Mouse (Mus musculus) limb, embryonic 12.5 days (tissue): Measurements from ENCODE around the gene Dusp9. TPM values are rescaled to one million over a fixed set of nuclear protein-coding genes. Genes with fewer than 3 reads are reported as not detected.

Source experiments
- ATAC-seq: fragments of 200-750 bp; cut with Nextera tagmentation; 2 replicates; pipeline ENCODE4 v1.8.0; 2017; ENCODE audit warnings: low read depth, moderate TSS enrichment; ENCODE audit not compliant: insufficient number of reproducible peaks, insufficient read depth, low FRiP score, low TSS enrichment
- H3K27ac ChIP-seq: fragments of 300-500 bp; sonication (generic); 2 replicates; pipeline ENCODE4 v1.5.1; 2016; ENCODE audit warnings: mild to moderate bottlenecking, moderate library complexity
- H3K27me3 ChIP-seq: fragments of 300-500 bp; sonication (generic); 2 replicates; pipeline ENCODE4 v1.6.1; 2016; ENCODE audit warnings: mild to moderate bottlenecking, moderate library complexity
- H3K36me3 ChIP-seq: fragments of 300-500 bp; sonication (generic); 2 replicates; pipeline ENCODE4 v1.6.1; 2016; ENCODE audit warnings: mild to moderate bottlenecking, moderate library complexity
- H3K4me1 ChIP-seq: fragments of 300-500 bp; sonication (generic); replicated peaks from 2 replicates; pipeline ENCODE4 v1.6.1; 2016
- H3K4me2 ChIP-seq: fragments of 300-500 bp; sonication (generic); 2 replicates; pipeline ENCODE4 v1.6.1; 2016; ENCODE audit warnings: mild to moderate bottlenecking, moderate library complexity
- H3K4me3 ChIP-seq: fragments of 300-500 bp; sonication (generic); replicated peaks from 2 replicates; pipeline ENCODE4 v1.5.1; 2016; ENCODE audit warnings: mild to moderate bottlenecking
- H3K9ac ChIP-seq: fragments of 300-500 bp; sonication (generic); replicated peaks from 2 replicates; pipeline ENCODE4 v1.6.1; 2016; ENCODE audit warnings: mild to moderate bottlenecking, moderate library complexity
- H3K9me3 ChIP-seq: fragments of 300-500 bp; sonication (generic); 2 replicates; pipeline ENCODE4 v1.6.1; 2016; ENCODE audit warnings: mild to moderate bottlenecking, moderate library complexity
- whole genome bisulfite sequencing: fragments of 180-500 bp; shearing (Covaris S2); methylation state at CpG from one replicate; pipeline ENCODE4 v1.1.7; 2016; 5-methylcytosine and 5-hydroxymethylcytosine counted together
- polyA plus RNA-seq: library from polyadenylated mRNA; unstranded; fragments of >200 nt; fragmentation: Nextera tagmentation; extraction: Ambion mirVana; gene quantifications from 2 replicates; pipeline ENCODE4 v1.2.1, GENCODE M21; 2016

Dusp9 gene
- polyA plus RNA-seq, 1 experiment from 2014 or later = 51.6 TPM

- Histone ChIP-seq H3K27me3 (peaks cover 23% of the 10 kb centered on the region), H3K4me2 (no peak overlapping the region), H3K4me3 (no peak overlapping the region), H3K9ac (no peak overlapping the region), H3K36me3 (no peaks in the 10 kb centered on the region), H3K4me1 (0 out of 2 replicates have a peak, but pooled peaks cover 4% of the 10 kb centered on the region), H3K9me3 (no peaks in the 10 kb centered on the region), H3K27ac (no peak overlapping the region)
- ATAC-seq = no peak
Observed at GRCm38 (mm10) chrX:73663143-73663542, 23.9 kb downstream of the Dusp9 start.

DNA sequence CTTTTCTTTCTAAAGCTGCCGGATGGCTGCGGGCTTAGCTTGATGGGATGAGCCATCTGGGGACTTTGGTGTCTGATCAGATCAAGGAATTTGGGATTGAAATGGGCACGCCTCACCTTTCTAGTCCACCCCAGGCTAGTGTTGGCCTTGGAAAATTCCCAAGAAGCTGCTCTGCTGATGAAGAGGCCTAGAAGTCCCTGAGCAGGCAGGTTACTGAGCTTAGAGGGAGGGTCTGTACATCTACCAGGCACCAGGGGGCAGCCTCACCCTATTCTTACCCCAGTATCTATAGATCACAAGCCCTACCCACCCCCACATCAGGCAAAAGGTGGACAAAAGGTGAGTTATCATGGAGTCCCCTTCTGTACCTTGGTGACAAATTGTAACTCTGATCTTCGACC lies 32.8 kb downstream of the Dusp9 start:
- H3K27me3 ChIP-seq = peaks cover 25% of the 10 kb centered on the region
- H3K4me3 ChIP-seq = peak overlapping the region; percentile 62; the same call in 1 of the 2 replicates
- 53% methylated on average over 4 of the region's 4 CpGs for WGBS
- no peak; the same call in 1 of the 2 replicates for ATAC-seq
- peaks cover 9% of the 10 kb centered on the region; the same call in 1 of the 2 replicates for H3K36me3 ChIP-seq
- H3K9me3 ChIP-seq = no peaks in the 10 kb centered on the region
- no peak overlapping the region for H3K9ac ChIP-seq
- H3K27ac ChIP-seq = no peak overlapping the region
- peaks cover 7% of the 10 kb centered on the region; the same call in 1 of the 2 replicates for H3K4me1 ChIP-seq
- peak overlapping the region; percentile 70; the same call in 1 of the 2 replicates for H3K4me2 ChIP-seq

DNA sequence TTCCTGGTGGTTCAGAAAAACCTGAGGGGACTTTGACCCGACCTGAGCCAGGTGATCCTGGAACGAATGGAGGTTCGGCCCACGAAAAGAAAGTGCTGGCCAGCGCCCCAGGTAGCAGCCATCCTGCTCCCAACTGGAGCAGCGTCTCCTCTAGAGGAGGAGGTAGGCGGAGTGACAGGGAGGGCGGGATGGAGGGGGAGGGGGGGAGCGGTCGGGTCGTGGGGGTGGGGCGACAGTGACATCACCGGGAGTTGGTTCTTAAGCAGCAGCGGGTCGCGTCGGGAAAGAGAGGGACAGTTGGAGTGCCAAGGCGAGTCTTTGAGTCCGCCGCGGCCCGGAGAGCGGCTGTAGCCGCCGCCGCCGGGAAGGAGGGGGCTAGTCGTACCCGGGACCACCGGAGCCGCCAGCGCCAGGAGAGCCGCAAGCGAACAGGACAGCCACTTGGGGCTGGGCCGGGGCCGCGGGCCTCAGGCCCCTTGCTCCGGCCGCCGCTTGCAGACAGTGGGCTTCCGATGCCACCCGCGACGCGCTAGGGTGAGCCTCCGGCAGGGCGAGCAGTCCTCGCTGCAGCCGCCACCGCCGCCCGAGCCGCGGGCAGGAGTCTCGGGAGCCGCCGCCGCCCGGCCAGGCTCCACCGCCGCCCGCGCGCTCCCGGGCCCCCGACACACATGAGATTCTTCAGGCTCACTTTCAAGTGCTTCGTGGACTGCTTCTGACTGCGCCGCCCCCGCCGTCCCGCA lies 33.8 kb downstream of the Dusp9 start, which contains the start of gene Slc6a8:
TSS of gene Slc6a8 (plus strand) at position 272 of the 740 bp plus-strand sequence.
- H3K4me1 ChIP-seq = peaks cover 7% of the 10 kb centered on the region; the same call in 1 of the 2 replicates
- peak; percentile 45; the same call in 1 of the 2 replicates for ATAC-seq
- H3K4me2 ChIP-seq = peak within 1 kb of the TSS; percentile 70
- H3K27ac ChIP-seq = peak within 1 kb of the TSS; percentile 76
- 18% methylated on average over 37 of the region's 72 CpGs for WGBS
- H3K9me3 ChIP-seq = no peaks in the 10 kb centered on the region
- H3K4me3 ChIP-seq = peak within 1 kb of the TSS; percentile 62
- peak within 1 kb of the TSS; percentile 82 for H3K9ac ChIP-seq
- peaks cover 25% of the 10 kb centered on the region for H3K27me3 ChIP-seq
- H3K36me3 ChIP-seq = peaks cover 18% of the 10 kb centered on the region; the same call in 1 of the 2 replicates

DNA sequence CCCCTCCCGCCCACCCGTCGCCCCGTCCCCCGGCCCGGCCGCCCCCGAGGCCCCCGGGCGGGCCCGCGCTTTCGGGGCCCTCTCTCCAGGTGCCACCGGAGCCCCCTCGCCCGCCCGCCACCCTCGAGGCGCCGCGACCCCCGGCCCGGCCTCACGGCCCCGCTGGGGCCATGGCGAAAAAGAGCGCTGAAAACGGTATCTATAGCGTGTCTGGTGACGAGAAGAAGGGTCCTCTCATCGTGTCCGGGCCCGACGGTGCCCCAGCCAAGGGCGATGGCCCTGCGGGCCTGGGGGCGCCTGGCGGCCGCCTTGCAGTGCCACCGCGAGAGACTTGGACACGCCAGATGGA lies 34.4 kb downstream of the Dusp9 start:
- Histone ChIP-seq H3K4me3 (peak overlapping the region; percentile 62), H3K36me3 (peaks cover 23% of the 10 kb centered on the region; the same call in 1 of the 2 replicates), H3K4me2 (peak overlapping the region; percentile 70), H3K27ac (peak overlapping the region; percentile 76; the same call in 1 of the 2 replicates), H3K9ac (peak overlapping the region; percentile 82), H3K27me3 (peaks cover 25% of the 10 kb centered on the region), H3K9me3 (no peaks in the 10 kb centered on the region), H3K4me1 (peaks cover 7% of the 10 kb centered on the region; the same call in 1 of the 2 replicates)
- 23% methylated on average over 30 of the region's 42 CpGs for WGBS
- ATAC-seq = no peak

DNA sequence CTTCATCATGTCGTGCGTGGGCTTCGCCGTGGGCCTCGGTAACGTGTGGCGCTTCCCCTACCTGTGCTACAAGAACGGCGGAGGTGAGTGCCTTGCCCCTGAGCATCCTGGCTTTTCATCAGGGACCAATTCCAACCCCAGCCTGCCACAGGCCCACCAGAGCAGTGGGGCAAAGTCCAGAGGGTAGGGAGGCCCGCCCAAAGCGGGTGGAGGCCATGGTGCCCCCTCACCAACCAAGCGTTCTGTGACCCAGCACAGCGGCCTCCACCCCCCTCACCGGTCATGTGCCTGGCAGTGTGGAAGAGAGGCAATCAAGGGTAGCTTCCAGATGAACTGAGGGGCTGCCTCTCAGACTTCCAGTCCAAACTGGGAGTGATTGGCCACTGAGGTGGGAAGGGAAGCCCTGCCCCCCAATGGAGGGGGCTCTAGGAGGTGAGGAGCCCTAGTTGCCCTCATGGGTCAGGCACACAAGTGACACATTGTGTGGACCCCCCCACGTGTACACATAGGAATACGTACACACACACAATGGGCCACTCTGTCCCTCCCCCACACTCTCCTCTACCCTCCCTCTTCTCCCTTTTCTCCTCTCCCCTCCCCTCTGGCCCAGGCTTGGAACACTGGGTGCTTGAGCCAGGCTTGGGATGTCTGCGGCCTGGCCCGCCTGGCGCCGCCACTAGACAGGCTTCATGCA lies 34.9 kb downstream of the Dusp9 start:
- Histone ChIP-seq H3K9me3 (no peaks in the 10 kb centered on the region), H3K4me3 (peak overlapping the region; percentile 62), H3K9ac (peak overlapping the region; percentile 82), H3K36me3 (peaks cover 27% of the 10 kb centered on the region; the same call in 1 of the 2 replicates), H3K27me3 (peaks cover 25% of the 10 kb centered on the region), H3K27ac (no peak overlapping the region), H3K4me2 (peak overlapping the region; percentile 70), H3K4me1 (peaks cover 7% of the 10 kb centered on the region; the same call in 1 of the 2 replicates)
- 14% methylated on average over 20 of the region's 20 CpGs for WGBS
- no peak for ATAC-seq

GRCm38 (mm10) chrX:73675231-73675630 lies 36.0 kb downstream of the Dusp9 start:
- Histone ChIP-seq H3K27me3 (peaks cover 25% of the 10 kb centered on the region), H3K4me3 (peak overlapping the region; percentile 62; the same call in 1 of the 2 replicates), H3K27ac (no peak overlapping the region), H3K36me3 (peaks cover 37% of the 10 kb centered on the region; the same call in 1 of the 2 replicates), H3K9ac (peak overlapping the region; percentile 82; the same call in 1 of the 2 replicates), H3K9me3 (no peaks in the 10 kb centered on the region), H3K4me2 (peak overlapping the region; percentile 70), H3K4me1 (peaks cover 7% of the 10 kb centered on the region; the same call in 1 of the 2 replicates)
- no peak for ATAC-seq
- WGBS = 75% methylated on average over 2 of the region's 2 CpGs

GRCm38 (mm10) chrX:73676668-73677067 lies 37.4 kb downstream of the Dusp9 start:
- H3K4me2 ChIP-seq = no peak overlapping the region
- no peaks in the 10 kb centered on the region for H3K9me3 ChIP-seq
- no peak overlapping the region for H3K27ac ChIP-seq
- peaks cover 7% of the 10 kb centered on the region; the same call in 1 of the 2 replicates for H3K4me1 ChIP-seq
- no peak for ATAC-seq
- WGBS = 97% methylated on average over 4 of the region's 4 CpGs
- H3K27me3 ChIP-seq = peaks cover 25% of the 10 kb centered on the region
- no peak overlapping the region for H3K9ac ChIP-seq
- H3K36me3 ChIP-seq = peaks cover 50% of the 10 kb centered on the region; the same call in 1 of the 2 replicates
- no peak overlapping the region for H3K4me3 ChIP-seq

DNA sequence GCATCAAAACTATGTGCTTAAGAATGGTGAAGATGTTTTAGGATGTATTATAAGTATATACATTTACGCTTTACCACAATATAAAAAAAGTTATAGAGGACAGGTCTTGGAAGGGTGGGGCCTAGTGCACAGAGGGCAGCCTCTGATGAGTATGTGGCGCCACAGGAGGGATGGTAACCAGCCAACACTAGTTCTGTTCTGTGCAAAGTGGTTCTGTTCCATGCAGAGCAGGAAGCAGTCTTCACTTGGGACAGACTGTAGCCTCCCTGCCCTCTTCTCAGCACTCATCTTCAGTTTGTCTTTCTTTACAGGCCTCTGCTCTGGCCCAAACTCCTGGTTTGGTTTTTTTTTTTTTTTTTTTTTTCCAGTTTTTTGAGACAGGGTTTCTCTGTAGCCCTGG lies 44.9 kb downstream of the Dusp9 start:
- Histone ChIP-seq H3K27me3 (peaks cover 7% of the 10 kb centered on the region), H3K4me1 (no peaks in the 10 kb centered on the region), H3K36me3 (peaks cover 69% of the 10 kb centered on the region), H3K4me3 (no peak overlapping the region), H3K9ac (no peak overlapping the region), H3K4me2 (no peak overlapping the region), H3K27ac (no peak overlapping the region), H3K9me3 (no peaks in the 10 kb centered on the region)
- WGBS = 93% methylated on average over 2 of the region's 2 CpGs
- no peak for ATAC-seq

DNA sequence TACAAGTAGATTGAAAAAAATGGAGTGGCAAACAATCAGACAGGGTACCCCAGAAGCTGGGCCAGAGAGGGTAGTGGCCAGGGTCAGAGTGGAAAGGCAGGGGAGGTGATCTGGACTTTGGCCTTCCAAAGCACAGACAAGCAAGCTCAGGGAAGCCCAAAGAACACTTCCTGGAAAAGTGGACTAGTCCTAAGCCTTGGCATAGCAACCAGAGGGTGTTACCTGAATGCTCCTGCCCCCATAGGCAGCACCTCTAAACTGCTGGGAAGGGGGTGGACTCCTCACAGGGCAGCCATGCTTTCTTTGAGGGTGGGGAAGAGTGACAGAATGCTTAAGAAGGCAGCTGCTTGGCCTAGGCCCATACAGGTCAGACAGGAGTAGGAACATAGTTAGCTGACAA lies 45.8 kb downstream of the Dusp9 start:
- ATAC-seq = no peak
- H3K27ac ChIP-seq = no peak overlapping the region
- no peaks in the 10 kb centered on the region for H3K4me1 ChIP-seq
- no peaks in the 10 kb centered on the region for H3K9me3 ChIP-seq
- H3K27me3 ChIP-seq = peaks cover 7% of the 10 kb centered on the region
- peaks cover 63% of the 10 kb centered on the region for H3K36me3 ChIP-seq
- H3K9ac ChIP-seq = no peak overlapping the region
- H3K4me3 ChIP-seq = no peak overlapping the region
- no peak overlapping the region for H3K4me2 ChIP-seq

- H3K27ac ChIP-seq = no peak overlapping the region
- 43% methylated on average over 3 of the region's 3 CpGs for WGBS
- H3K27me3 ChIP-seq = peaks cover 7% of the 10 kb centered on the region
- no peaks in the 10 kb centered on the region for H3K4me1 ChIP-seq
- H3K4me3 ChIP-seq = no peak overlapping the region
- H3K9me3 ChIP-seq = no peaks in the 10 kb centered on the region
- H3K4me2 ChIP-seq = no peak overlapping the region
- H3K9ac ChIP-seq = no peak overlapping the region
- H3K36me3 ChIP-seq = peaks cover 59% of the 10 kb centered on the region
- no peak for ATAC-seq
Observed at GRCm38 (mm10) chrX:73685629-73686028, 46.4 kb downstream of the Dusp9 start.
